Mouse (Mus musculus) CD4-positive helper T cell, adult 2 months (primary cell): ENCODE data around the gene Dact3.

Experiments used
- DNase-seq: peaks from one replicate; pipeline ENCODE4 v3.0.0-alpha.2; 2012; ENCODE audit warnings: low read depth, missing footprints, low spot score

The Dact3 gene

DNA sequence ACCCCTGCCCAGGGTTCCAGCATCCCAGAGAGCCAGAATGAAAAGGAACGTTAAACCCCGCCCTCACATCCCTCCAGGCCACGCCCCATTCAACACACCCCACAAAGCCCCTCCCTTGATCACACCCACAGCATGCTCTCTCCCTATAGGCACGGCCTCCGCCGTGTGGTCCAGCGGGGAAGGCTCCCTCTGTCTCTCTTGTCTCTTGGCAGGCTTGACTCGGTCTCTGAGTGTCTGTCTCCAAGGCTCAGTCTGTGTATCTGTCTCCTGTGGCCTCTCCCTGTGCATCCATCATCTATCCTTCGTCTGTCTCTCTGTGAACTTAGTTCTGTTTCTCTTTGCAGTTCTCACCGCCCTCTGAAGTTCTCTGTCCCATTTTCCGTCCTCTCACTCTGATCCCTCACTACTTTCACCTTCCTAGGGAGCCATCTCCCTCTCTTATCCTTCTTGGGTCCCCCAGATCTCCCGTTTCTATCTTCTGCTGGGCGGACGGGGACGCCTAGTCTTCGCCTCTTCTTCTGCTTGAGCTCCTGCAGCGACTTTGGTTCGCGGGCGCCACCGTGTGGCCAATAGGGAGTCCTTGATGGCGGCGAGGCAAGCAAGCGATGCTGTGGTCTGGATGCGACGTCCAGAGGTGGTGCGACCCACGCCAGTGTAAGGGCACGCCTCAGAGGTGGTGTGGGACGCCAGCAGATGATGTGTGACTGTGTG, 16.7 kb downstream of the Dact3 start, which contains the start of gene Gng8:
Gene Gng8, plus strand, starts transcription at position 146 of the 711 bp plus-strand sequence.
- DNase-seq: peak; percentile 86

DNA sequence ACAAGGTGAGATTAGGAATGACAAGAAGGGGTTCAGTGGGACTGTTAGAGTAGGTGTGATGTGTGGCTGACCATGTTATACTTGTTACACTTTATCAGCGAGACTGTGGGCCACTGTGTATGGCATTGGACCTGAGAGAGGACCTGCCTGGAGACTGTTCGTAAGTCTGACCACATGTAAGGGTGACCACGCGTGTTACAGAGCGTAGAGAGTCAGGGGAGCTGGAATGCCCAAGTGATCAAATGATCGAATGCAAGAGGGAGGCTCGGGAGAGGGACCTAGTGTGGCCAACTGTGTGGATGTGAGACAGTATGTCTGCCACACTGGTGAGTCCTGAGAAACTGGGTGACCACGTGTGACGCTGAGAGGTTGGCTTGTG, 17.2 kb downstream of the Dact3 start:
- no peak for DNase-seq

DNA sequence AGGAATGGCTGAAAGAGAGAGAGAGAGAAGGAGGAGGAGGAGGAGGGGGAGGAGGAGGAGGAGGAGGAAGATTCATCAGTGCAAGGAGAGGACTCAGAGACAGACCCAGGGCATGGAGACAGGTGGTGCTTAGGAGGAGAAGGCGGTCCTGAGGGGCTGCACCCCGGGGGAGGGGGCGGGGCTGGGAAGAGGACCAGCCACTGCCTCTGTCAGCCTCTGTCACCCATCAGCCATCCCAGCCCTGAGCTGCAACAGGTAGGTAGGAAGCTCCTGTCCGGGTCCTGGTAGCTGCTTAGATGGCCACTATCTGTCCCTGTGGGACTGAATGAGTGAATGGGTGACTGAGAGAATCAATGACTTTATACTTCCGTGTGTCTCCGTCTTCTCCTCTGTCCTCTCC, 18.5 kb downstream of the Dact3 start:
- DNase-seq: no peak

DNA sequence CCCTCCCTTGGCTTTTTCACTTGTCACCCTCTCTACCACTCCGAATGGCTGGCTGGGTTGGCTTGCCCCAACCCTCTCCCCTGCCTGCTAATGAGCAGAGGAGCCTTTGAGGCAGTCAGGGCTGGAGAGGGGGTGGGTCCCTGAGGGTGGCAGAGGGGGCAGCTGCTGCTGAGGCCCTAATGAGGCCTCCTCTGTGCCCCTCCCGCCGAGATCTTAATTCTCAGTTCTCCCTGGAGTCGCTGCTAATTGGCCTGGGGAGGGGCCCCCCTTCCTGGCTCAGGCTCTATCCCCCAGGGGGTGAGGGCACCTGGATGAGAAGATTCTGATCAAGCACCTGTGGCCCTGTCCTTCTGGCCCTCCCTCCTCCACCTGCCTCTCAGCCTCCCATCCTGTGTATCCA, 19.2 kb downstream of the Dact3 start:
- no peak for DNase-seq

DNA sequence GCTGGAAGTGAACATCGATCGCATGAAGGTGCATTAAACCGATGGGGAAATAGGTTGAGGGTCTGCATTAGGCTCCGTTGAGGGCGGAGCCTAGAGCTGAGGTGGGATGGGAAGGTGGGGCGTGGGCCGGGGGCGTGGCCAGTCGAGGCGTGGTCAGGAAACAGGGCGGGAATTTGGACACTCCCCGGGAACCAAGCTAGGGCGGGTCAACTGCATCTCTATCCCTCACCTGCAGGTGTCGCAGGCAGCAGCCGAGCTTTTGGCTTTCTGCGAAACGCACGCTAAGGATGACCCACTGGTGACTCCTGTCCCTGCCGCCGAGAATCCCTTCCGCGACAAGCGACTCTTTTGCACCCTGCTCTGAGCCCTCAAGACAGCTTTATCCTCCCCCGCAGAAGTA, 19.9 kb downstream of the Dact3 start:
- peak; percentile 64 for DNase-seq

DNA sequence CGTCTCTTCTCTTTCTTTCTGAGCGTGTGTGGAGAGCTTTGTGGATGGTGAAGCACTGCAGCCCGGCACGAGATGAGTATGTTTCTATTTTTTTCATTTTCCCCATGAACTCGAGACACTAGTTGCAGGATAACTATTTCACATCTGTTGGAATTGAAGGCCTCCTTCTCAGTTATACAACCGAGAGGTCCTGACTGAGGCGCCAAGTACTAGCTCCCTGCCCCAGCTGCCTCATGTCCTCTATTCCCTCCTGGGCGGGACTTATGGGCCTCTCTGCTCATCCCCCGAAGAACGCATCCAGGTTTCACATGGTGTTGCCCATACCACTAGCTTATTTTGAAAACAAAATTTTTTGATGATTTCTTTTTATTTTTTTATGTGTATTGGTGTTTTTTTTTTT, 20.4 kb downstream of the Dact3 start:
- DNase-seq: no peak

DNA sequence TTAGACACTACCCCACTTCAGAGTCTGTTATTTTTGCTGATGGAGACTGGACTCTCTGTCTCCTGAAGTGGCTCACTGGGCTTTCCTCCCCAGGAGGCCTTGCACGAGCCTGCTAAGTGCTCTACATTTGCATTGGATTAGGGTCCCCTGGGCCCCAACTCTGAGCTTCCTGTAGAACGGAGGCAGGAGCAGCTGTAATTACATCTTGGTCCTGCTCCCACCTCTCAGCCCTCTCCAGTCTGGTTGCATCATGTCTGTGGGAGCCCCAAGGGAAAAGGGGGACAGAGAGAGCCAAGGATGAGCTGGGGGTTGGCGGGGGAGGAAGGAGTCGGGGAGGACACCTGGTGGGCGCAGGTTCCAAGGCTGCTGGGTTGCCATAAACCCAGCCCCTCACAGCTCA, 25.4 kb downstream of the Dact3 start:
- no peak for DNase-seq

DNA sequence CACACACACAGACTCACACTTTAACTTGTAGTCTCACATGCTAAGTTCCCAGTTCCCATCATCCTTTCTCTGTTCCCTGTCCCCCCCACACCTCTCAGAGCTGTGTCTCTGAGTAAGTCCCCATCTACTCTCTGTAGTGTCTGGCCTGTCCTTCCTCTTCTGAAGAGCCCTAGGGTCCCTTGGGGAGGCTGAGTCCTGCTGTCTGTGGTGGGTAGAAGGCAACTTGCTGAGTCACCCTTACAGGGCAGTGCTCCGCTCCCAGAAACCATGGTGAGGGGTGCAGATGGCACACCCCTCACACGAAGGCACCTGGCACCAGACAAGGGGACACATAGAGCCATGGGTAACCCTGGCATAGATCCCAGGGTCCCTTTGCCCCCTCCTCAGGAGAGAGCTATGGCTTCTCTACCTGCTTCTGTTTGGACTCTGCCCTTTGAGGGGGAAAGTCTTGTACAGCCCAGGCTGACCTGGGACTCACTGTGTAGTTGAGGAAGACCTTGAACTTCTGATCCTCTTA, 28.4 kb downstream of the Dact3 start:
- no peak for DNase-seq

DNA sequence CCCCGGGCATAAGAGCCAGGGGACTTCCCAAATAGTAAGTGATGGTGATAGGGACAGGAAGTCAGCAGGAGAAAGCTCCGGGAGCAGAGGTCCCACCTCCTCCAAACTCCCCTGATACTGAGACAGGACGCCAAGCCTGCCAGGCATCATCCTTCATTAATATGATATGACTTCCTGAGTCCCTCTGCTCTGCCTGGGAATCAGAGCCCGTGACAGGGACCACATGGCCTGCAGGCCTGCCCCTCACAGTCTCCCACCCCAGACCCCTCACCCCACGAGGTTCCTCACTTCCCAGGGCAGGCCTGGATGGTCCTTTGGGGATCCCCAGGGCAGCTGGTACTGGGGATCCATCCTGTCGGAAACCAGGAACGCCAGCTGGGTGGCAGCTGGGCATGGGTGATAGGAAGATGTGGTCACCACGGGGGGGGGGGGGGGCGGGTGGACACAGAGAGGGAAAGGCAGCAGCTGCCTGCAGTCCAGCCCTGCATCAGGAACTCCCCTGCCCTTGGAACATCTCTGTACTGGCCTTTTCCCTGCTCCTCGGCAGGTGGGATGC, 29.1 kb downstream of the Dact3 start:
- no peak for DNase-seq

DNA sequence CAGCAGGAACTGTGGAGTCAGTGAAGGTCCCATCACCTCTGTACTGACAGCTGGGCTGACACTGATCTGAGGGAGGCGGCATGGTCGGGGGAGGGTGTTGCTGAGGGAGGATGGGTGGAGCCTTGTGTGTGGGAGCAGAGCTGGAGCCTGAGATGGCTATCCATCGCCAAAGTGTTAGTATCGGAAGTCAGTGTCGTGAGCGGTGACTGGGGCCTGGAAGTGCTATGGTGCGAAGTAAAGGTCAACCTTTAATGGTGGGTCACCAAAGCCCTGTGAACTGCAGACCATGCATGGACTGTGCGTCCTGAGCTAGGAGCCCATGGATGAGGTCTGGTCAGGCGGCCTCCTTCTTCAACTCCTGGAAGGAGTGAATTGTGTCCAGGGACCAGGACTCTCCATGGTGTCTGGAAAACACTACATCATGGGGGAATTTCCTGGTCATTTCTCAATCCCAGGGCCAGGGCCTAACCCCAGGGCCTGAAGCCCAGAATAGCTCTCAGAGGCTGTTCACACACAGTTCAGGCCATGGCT, 30.4 kb downstream of the Dact3 start:
- peak; percentile 52 for DNase-seq

DNA sequence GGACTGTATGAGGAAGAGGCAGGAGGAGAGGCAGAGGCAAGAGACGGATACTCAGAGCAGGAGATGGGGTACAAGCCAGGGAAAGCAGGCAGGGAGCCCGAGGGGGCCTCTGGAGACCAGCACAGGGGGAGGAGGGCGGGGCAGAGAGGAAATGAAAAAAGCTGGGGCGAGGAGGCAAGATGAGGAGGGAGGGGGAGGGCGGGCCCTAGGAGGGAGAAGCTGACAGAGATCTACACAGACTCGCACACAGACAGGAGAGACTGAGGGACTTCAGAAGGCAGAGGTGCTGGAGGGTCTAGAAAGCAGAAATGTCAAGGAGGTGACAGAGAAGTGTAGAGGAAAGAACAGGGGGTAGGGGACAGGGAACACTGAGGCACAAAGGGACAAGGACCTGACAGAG, 31.2 kb downstream of the Dact3 start, which contains the start of gene Ptgir:
Gene Ptgir, plus strand, starts transcription at position 210 of the 400 bp plus-strand sequence.
- peak; percentile 76 for DNase-seq

DNA sequence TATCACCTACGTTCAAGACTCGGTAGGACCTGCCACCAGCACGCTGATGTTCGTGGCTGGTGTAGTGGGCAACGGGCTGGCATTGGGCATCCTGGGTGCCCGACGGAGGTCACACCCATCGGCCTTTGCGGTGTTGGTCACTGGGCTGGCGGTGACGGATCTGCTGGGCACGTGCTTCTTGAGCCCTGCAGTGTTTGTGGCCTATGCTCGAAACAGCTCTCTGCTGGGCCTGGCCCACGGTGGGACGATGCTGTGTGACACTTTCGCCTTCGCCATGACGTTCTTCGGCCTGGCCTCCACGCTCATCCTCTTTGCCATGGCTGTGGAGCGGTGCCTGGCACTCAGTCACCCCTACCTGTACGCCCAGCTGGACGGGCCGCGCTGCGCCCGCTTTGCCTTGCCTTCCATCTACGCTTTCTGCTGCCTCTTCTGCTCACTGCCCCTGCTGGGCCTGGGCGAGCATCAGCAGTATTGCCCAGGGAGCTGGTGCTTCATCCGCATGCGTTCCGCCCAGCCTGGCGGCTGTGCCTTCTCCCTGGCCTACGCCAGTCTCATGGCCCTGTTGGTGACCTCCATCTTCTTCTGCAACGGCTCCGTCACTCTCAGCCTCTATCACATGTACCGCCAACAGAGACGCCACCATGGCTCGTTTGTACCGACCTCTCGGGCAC, 31.9 kb downstream of the Dact3 start:
- no peak for DNase-seq

DNA sequence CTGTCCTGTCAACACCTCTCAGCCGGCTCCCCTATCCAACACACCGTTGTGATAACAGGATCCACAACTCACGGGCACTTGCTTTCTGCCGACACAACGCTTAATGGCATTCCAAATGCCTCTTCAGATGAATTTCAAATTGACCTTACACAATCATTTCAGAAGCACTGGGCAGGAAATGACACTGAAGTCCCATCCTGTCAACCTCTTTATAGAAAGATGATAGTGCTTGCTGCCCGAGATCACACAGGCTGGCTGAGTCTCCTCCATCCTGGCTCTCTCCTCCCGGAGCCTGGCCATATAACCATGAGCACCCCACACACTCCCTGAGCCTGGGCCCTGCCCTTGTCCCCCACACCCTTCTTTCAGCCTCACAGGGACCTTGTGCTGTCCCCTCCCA, 32.7 kb downstream of the Dact3 start:
- no peak for DNase-seq

DNA sequence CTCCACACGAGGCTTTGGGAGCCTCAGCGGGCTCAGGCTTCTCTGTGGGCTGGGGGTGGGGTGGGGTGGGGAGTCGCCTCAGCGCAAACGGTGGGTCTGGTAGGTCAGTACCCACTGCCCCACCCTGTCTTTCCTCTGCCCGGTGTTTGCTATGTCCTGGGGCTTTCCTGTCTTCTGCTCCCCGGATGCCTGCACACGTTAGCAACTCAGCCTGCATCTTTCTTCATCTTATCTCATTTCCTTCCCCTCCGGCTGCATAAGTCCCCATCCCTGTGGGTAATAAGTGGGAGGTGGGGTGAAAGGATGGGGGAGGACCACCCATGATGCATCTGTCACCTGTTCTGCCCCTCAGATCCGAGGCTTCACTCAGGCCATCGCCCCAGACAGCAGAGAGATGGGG, 33.2 kb downstream of the Dact3 start:
- DNase-seq: peak; percentile 45

DNA sequence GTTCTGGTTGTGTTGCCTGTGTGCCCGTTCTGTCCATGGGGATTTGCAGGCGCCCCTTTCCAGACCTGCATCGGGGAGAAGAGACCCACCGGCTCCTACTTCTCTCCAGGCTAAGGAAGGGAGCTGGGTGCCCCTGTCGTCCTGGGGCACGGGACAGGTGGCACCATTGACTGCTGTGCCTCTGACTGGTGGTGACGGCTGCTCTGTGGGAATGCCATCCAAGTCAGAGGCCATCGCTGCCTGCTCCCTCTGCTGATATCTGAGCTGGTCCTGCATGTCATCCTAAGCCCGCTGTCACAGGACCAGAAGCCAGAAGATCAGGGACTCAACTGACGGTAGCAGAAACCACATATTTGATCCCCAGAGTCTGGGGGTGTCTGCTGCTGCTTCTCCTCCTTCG, 33.7 kb downstream of the Dact3 start:
- no peak for DNase-seq

DNA sequence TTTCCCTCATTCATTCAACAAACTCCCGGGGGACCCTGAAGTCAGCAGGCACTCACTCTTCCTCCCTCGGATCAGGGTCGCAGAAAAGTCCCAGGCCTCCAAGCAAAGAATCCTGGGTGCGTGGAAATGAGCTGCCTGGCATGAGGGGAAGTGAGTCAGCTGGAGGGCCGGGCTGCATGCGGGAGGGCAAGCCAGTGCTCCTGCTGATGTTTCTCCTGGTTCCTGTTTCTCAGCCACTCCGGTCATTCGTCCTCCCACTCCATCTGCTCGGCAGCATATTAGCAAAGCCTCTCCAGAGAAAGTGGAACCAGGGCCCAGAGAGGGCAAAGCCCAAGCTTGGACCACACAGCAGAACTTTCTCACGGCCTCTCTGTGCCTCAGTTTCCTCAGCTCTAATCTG, 34.8 kb downstream of the Dact3 start:
- DNase-seq: no peak

DNA sequence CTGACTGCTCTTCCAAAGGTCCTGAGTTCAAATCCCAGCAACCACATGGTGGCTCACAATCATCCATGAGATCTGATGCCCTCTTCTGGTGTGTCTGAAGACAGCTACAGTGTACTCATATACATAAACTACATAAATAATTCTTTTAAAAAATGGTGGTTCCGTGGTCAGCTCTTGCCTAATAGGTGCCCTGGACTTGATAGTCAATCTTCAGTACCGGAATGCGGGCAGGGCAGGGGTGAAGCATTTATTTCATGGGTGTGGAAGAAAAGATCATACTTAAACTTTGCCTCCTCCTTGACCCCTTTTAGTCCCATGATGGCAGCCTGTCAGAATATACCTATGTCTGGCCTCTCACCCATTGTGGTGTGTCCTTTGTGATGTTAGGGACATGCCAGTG, 36.8 kb downstream of the Dact3 start:
- no peak for DNase-seq

DNA sequence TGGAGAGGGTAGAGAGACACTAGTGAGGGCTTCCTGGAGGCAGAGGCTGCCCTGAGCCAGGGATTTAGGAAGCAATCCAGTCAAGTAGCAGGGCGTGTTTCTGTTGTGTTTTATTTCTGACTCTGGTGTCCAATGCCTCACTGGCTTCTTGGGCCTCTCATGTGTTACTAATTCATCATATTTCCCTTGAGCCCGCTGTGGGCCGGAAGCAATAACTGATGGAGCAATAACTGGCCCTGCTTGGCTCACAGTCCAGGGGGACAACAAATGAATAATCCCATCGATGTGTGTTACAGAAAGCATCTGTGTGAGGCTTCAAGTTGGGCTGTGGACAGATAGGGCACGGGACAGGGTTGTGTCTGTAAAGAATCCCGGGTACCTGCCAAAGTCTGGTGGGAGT, 37.2 kb downstream of the Dact3 start:
- DNase-seq: no peak

DNA sequence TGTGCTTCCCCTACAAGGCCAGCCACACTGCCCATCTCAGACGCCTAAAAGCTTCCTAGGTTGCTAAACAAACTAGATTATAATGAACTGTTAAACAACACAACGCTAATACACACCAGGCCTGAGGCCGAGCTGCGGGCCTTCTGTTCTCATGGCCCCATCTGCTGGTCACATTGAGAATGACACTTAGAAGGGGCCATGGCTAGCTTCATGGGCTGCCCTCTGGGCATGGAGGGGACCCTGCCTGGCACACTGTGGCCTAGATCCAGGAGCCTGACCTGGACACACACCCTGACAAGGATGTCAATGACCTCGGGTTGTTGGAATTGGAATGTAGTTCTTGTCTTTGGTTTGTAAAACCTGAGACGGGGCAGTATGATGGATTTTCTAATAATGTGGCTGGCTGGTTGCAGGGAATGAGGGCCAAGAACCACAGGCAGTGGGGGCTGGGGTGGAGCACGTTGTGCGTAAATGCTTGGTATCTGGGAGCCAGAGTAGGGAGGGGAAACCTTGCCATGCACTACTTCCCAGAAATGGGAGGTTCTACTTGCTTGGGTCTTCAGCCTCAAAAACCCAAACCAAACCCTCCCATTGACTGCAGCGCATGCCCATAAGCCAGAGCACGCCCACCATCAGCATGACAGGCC, 38.8 kb downstream of the Dact3 start:
- peak; percentile 76 for DNase-seq

DNA sequence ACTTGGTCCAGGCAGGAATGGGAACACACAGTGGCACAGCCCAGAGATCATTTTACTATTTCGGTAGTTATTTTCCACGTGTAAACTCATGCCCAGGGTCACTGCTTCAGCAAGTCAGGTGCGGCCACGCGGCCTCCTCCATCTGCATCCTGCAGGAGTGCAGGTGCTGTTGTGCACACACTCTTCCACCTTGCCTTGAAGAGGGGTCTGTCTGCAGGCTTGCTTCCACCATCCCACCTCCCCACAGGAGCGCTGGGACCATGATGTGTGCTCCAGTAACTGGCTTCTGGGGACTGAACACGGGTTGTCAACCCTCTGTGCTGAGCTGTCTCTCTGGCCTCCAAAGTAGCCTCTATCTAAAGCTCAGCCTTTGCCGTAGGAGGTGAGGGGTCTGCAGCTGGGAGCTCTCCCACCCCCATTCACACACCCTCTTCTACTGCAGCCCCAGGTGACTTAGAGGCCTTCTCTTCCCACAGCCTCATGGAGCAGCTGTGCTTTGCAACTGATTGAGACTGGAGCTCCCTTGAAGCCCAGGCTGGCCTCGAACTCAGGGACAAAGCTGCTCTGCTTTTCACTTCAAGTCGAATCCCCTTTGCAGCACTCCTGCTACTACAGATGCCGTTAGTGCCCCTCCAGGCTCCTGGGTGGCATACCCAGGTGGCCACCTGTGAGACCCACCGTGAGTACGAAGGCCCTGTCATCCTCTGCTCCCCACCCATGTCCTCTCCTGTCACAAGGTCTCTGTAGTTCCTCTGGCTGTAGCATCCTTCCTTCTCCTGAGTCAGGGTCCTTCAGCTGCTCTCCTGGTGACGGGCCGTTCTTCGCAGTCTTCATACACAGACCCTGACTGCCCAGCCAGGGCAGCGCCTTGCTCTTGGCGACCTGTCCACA, 39.6 kb downstream of the Dact3 start:
- no peak for DNase-seq
